Mouse (Mus musculus) Patski (cell line): Measurements from ENCODE around the gene Kidins220. TPM values are rescaled to one million over a fixed set of nuclear protein-coding genes. Genes with fewer than 3 reads are reported as not detected.
A peak's percentile ranks its signal among the peaks of the same experiment; 100 is the strongest.

Experiments
- ATAC-seq: fragments of 100-300 bp; one replicate; pipeline ENCODE4 v1.8.0; 2021
- CTCF ChIA-PET: fragments of 350-600 bp; sonication (Branson Sonifier 250); formaldehyde crosslinking; loops from one replicate; lab custom pipeline; 2022; ENCODE audit warnings: inconsistent platforms; lab: Charles Lee
- POLR2A ChIA-PET: fragments of 350-600 bp; sonication (Branson Sonifier 250); formaldehyde crosslinking; loops from one replicate; lab custom pipeline; 2022; ENCODE audit warnings: antibody characterized with exemption, inconsistent platforms; lab: Charles Lee
- DNase-seq: peaks from one replicate; pipeline ENCODE4 v3.0.0-alpha.2; 2011; ENCODE audit warnings: low read depth, low spot score
- H3K27me3 ChIP-seq: fragments of 371-371 bp; one replicate; pipeline ENCODE4 v1.5.1; 2021
- CTCF ChIP-seq: fragments of 100-300 bp; IDR thresholded peaks from one replicate; pipeline ENCODE4 v1.5.1; 2021
- in situ Hi-C: fragments of 300-500 bp; cut with MboI; formaldehyde crosslinking; loops from 3 replicates; pipeline ENCODE4 v1.11.1; 2018; ENCODE audit warnings: low pct_unique_long_range_greater_than_20kb, mixed read lengths
- polyA plus RNA-seq: library from polyadenylated mRNA; unstranded; gene quantifications from one replicate; pipeline ENCODE4 v1.2.3, GENCODE M21; 2021

The Kidins220 gene
- polyA plus RNA-seq, 1 experiment from 2014 or later: 77.1 TPM

DNA sequence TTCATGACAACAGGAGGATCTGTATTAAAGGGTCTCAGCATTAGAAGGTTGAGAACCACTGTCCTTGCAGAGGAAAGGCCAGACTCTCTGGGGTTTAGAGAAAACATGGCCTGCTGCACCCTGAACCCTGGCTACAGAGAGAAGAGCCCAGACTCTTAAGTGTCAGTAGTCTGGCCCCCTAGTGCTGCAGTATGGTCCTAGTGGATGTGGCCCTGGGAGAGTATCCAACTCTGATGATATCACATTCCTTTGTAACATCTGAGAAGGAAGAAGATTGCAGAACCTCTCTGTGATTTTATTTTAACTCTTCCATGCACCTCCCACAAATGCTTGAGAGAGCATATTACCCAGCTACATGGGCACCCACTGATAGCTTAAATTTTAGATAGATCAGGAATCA lies 129.8 kb downstream of the Kidins220 start:
- TF ChIP-seq CTCF: no peak
- POLR2A ChIA-PET: no interaction called here
- H3K27me3 ChIP-seq: no peaks in the 10 kb centered on the region
- ATAC-seq (no peak), DNase-seq (no peak)
- in situ Hi-C loops: loop anchor here (5.0 kb wide), 2 partner anchors 38 to 258 kb away; no protein-coding TSS in a partner anchor
- CTCF ChIA-PET: interaction anchor here (1.5 kb wide), 1 partner anchor 24 kb away, joined by 3 read pairs; no protein-coding TSS in a partner anchor

DNA sequence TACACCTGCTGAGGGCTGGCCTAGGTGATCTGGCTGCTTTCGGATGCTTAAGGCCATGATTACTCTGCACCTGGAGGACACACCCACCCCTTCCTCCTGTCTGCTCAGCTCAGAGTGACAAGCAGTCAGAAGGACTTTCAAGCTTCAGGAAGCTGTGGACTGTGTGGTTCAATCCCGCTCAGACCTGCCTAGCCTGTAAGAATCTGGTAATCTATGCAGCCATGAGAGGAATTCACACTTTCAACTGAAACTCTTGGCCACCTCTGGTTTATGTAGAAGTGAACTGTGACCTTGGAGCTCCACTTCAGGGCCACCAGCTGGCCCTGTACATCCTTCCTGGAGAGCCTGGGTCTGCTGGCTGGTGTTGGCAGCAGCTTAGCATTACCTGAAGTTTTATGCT lies 134.1 kb downstream of the Kidins220 start:
- ChIA-PET POLR2A (interaction anchor here (1.4 to 1.6 kb wide), 2 partner anchors 8 to 12 kb away, joined by 3 to 4 read pairs; partner anchors contain the start of gene Id2), CTCF (no interaction called here)
- DNase-seq (no peak), ATAC-seq (no peak)
- no peak for TF ChIP-seq CTCF
- in situ Hi-C loops: no loop called here
- H3K27me3 ChIP-seq: no peaks in the 10 kb centered on the region

DNA sequence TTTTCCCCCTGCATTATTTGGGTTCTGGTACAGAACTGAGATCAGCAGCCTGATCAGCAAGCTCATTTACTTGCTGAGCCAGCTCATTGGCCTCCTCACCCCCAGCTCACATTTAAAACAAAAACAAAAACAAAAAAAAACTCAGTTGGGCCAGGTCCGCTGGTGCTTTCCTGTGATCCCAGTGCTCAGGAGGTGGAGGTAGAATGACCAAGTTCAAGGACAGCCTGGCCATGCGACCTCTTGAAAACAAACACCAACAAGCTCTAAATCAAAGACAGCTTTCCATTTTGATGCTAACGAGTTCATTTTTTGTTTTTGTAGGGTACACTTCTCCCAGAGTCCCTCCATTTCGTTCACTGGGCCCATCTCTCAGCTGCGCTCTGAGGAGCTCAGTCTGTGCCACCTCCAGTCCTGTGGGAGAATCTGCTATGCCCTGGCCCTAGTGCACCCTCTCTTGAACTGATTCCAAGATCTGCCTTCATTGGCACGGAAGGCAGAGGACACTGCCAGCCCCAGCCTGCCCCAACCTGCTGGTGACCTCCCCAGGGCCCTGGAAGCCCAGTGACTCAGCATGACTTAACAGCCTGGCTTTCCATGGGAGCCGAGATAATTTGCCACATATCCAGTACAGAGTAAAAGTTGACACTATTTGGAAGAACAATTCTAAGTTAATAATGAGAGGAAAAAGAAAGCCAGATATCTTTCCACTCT lies 135.4 kb downstream of the Kidins220 start:
- TF ChIP-seq CTCF: no peak
- H3K27me3 ChIP-seq: no peaks in the 10 kb centered on the region
- in situ Hi-C loops: no loop called here
- DNase-seq: no peak
- ChIA-PET CTCF (no interaction called here), POLR2A (interaction anchor here (1.6 kb wide), 1 partner anchor 9 kb away, joined by 4 read pairs; no protein-coding TSS in a partner anchor)
- ATAC-seq: peak; percentile 60

DNA sequence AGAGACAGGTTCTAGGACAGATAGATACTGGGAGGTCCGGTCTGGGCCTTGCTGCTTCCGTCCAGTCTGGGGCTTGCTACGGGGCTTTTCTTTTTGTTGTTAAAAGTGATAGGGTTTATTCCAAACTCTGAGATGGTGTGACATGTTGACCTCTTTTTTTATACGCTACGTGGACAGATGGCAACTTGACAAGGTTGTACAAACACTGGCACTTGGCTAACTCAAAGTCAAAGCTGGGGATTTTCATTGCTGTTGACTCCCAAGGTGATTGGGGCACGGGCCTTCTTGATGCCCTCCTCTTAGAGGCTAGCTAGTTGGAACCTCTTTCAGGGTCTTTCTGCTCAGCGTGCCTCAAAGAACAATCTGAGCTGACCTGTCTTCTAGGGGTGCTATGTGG lies 136.0 kb downstream of the Kidins220 start:
- H3K27me3 ChIP-seq: no peaks in the 10 kb centered on the region
- in situ Hi-C loops: no loop called here
- ATAC-seq: no peak
- ChIA-PET POLR2A (interaction anchor here (1.6 kb wide), 1 partner anchor 10 kb away, joined by 4 read pairs; no protein-coding TSS in a partner anchor), CTCF (no interaction called here)
- DNase-seq: no peak
- TF ChIP-seq CTCF: no peak

Other genes starting within 250 kb of the Kidins220 start
- gene Mboat2, start 144.0 kb upstream of the Kidins220 start, polyA plus RNA-seq: 24.4 TPM
- 144 TPM for gene Id2, start 122.2 kb downstream of the Kidins220 start, polyA plus RNA-seq